Mouse (Mus musculus) A20 (cell line): ENCODE measurements at regions not wholly inside any gene's neighbourhood (a gene's known extent, or its start where the extent isn't known, plus 50 kb on each side); places are given as distances from the start of the nearest gene placed in this dataset.

Source experiments
- DNase-seq: peaks from one replicate; pipeline ENCODE4 v3.0.0-alpha.2; 2011; ENCODE audit warnings: low read depth, low spot score

DNA sequence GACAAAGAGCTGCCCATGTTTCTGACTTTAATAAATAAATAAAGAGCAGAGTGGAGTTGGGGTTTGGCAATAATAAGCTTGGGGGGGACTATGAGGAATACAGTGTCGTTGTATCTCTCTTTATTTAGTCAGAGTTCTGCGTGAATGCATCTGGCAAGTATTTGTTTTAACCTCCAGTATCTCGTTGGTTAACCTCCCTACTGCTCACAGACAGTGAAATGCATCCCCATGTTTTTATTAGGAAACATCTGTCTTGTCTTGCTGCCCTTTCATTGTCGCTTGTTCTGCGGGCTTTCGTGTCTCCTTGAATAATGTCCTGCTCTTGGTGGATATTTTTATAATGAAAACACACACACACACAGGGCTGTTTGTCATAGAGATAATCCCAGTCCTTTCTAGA is 118.8 kb upstream of the Ccdc54 start:
- no peak for DNase-seq

DNA sequence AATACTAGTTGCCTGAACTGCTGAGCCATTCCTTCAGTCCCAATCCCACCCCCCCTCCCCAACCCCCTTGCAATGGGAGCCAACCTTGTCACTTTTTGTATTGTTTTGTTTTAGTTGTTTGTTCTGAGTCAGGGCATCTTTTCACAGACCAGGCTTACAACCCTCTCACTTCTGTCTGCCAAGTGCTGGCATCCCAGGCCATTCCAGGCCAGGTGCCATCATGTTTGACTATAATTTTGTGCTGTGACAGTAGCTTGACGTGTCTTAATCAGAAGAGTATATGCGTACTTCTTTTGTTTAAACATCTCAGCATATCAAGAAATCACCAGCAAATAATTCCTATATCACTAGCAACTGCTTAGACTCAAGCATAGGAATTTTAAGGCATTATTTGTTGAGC is 117.0 kb upstream of the Ccdc54 start:
- no peak for DNase-seq

DNA sequence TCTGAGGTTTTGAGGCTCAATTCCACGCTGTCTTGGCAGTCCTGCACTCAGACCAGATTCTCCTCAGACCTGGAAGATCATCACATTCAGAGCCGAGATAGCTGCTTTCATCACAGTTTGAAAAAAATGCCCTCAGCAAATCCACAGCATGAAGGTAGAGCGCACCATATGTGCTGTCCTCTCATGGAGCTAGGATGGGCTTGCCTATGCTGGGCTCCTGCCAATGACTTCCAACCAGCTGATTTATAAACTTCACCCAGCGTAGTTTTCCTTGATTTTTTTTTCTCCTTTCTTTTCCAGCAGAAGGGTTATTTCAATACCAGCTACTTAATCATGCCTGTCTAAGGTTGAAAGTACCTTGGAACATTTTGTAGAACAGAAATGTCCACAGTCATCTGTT is 115.0 kb upstream of the Ccdc54 start:
- DNase-seq, result no peak

DNA sequence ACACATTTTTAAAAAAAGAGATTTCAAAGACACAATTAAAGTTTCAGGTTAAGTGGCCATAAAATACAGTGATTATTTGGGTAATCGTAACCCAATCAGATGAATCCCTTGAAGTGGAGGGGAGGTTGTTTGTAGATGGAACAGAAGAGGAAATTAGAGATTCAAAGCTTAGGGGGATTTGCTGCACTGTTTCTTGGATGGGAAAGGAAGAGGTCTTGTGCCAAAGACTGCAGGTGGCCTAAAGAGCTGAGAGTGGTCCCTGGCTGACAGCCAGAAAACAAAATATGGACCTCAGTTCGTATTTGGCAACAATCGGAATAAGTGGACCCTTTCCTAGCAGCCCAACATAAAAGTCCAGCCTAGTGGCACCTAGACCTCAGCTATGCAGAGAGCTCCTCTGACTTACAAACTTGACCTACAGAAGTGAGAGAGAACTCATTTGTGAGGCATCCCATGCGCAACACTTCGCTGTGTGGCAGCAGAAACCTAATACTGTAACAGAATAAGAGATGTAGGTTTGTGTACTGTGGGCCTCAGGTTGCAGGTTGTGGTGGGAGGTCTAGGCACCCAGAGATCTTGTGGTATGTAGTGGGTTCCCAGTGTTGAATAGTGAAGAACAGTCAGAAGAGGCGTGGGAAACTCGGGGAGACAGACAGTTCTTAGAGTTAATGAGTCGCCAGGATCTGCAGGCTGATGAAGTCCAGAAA is 110.0 kb upstream of the Ccdc54 start:
- DNase-seq, result no peak

DNA sequence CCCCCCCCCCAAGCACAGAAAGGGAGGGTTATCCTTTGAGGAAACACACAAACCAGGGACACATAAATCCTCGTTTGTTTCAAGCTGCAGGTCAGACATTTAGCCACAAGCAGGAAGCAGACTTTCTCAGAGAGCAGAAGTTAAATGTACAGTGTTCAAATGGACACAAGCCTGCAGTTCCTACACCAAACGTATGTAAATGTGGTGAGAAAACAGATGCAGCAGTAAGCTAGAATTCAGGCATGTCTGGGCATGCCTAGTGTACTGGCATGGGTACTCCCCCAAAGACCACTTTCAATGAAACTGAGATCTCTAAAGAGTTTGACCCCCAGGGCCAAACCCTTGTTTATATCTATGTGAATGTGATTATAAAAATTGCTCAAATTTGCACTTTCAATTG is 109.2 kb upstream of the Ccdc54 start:
- peak; percentile 27 for DNase-seq

DNA sequence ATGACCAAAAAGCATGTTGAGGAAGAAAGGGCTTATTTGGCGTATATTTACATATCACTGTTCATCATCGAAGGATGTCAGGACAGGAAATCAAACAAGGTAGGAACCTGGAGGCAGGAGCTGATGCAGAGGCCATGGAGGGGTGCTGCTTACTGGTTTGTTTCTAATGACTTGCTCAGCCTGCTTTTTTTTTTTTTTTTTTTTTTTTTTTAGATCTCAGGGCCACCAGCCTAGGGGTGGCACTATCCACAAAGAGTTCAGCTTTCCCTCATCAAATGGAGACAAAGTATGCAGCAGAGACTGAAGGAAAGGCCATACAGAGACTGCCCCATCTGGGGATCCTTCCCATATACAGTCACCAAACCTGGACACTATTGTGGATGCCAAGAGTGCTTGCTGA is 106.8 kb upstream of the Ccdc54 start:
- no peak for DNase-seq

DNA sequence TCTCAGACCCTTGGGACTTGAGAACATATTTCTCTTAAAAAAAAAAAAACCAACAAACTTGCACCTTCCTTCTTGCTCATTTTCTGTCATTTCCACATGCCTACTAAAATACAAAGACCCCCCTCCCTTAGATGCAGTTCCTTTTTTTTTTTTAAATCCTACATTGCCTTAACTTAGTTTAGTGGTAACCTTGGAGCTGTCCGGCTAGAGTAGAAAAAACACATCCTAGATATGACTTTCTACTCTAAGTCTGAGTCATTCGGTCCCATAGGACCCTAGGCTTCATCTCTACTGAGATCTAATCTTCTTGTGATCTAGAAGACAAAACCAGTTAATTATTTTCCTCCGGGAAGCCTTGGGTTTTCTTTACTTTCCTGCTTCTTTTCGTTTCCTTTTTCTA is 105.1 kb upstream of the Ccdc54 start:
- DNase-seq, result no peak

DNA sequence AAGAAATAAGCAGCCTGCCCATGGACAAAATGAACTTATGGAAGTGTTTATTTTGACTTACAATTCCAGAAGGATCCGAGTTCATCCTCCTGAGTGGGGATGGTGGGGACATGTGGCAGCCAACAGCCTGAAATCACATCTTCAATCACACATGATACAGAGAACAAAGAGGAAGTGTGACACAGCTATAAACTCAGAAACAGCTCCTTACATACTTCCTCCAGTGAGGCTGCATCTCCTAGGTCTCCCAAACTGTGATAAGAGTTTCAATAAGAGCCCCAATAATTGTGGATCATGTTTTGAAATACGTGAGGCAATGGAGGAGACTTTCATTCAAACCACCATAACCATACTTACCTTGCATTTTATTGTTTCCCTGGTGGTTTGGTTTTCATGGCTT is 103.1 kb upstream of the Ccdc54 start:
- no peak for DNase-seq

DNA sequence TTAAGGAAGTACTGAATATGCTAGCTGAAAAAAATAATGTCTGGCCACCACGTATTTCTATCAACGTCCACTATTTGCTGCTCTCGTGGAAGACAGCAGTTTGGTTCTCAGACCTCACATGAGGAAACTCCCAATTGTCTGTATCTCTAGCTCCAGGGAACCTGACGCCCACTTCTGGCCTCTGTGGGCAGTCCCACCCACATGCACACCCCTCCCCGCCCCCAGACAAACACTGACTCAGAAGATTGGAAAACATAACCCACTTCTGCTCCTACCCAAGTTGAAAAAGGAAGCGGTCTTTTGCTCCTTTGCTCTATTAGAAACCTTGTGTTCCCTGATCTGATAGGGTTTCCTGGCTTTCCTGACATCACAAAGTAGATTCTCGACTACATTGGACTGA is 99.9 kb upstream of the Ccdc54 start:
- no peak for DNase-seq

DNA sequence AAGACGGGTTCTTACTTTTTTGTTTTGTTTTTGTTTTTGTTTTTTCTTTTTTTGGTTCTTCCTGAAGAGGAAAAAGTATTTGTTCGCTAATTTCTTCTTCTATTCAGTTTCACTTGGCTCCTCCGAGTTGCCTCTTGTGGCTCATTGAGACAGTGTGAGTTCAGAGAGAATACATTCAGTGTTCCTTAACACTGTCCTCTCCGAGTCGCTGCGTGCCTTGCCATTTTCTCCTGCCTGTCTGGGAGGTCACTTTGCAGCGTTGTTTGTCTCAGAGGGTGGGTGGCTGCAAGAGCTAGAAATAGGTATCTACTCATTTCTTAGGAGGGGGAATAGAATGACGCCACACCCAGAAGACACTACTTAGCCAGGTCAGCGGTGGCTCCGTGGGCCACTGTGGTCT is 98.6 kb upstream of the Ccdc54 start:
- no peak for DNase-seq

DNA sequence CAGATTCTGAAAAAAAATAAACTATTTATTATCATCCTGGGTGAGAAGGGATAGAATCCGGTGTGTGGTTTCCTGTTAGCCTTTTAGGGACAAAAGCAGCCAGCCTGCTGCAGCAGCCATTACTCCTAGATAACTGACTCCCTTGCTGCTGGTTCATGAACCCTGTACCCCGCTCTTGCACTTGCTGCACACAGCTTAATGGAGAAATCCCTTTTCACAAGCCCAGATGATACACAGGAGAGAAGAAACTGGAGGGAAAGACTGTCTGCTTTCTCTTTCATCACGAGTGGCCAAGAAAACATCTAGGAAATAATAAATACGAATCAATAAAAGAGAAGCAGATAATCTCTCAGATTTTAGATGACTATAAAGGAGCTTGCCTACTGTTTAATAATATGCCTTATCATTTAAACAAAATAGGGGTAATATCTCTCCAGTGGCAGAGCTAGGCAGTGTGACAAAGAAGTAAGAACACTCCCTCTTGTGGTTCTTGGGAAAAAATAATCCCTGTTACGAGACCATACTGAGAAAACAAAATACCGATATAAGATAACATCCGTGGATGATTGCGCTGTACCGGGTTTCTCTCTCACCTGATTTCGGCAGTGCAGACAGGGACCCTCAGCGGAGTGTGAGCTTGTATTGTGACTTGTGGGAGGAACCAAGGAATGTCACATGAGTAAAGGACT is 98.0 kb upstream of the Ccdc54 start:
- DNase-seq, result no peak

DNA sequence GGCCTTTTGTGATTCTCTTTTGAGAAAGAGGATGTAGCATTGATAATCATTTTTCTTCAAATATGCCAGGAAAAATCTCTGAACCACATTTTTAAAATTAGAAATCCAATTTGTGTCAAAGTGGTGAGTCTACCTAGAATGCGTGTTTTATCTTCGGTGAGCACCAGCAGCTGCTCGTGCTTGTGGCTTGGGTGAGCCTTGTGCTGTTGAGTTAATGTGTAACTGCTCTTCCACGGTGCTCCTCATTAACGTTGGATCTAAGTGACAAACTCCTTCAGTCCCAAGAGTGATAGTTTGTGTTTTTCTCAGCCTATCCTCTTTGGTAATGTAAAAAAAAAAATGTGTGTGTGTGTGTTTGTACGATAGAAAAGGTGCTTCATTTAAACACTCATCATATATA is 88.7 kb upstream of the Ccdc54 start:
- DNase-seq, result no peak

DNA sequence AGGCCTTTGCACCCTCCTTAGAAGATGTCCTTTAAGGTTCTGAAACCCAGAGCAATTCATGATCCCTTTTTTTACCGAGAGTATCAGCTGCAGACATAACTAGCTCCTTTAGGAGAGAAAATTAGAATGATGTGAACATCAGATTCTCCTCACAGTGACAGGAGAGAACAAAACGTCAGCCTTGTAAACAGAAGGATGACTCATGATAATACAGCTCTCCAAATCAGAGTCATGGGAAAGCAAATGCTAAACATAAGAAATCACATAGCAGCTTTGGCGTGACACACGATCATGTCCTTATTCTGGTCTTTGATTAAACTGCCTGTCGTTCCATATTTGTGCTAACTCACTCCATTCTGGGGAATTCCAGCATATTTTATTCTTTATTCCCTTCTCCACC is 82.4 kb upstream of the Ccdc54 start:
- no peak for DNase-seq

DNA sequence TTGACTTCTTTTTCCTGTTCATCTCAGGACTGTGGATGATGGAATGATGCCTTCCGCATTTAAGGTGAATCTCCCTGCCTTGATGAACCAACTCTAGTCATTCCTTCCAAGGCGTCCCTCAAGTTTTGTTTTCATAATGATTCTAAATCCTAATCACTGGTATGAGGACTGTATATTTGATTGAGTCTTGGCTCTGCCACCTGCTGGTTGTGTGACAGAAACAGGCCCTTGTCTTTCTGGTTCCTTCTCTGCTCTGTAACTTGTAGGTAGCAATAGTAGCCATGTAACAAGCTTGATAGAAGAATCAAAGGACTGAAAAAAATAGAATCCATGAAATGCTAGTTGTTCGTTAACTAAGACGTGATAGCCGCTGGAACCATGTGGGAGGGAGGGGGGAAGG is 81.8 kb upstream of the Ccdc54 start:
- no peak for DNase-seq

DNA sequence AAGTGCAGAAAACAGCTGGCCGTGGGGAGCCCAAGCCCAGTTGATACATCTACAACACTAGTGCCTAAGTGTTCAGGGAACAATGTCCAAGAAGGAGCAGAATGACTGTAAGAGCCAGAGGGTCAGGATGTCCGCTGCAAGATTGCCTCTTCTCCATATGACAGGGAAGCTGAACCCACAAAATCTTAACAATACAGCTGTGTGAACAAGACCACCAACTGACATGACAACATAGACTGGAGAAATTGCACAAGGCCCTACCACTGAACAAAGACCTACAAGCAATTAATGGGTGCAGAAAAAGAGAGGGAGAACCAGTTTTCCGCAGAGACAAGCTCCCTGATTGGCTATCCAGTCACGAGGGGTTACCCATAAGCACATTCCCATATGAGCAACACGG is 80.2 kb upstream of the Ccdc54 start:
- DNase-seq, result no peak

DNA sequence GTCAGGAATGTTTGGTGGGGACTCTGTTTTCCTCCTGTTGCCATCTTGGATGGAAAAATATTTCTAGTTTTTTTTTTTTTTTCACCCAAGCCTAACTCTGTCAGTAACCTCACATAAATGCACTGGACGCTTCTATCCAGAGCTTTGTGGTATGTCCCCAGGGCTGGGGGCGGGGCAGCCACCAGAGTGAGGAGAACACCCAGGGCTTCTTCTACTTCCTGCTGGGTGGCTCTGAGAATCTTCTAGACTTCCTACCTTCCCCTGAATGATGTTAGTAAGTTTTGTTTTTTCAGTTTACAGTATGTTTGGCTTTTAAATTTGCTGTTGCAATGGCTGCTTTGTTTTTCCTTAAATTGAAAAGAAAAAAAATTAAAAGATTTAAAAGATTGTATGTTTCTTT is 73.3 kb upstream of the Ccdc54 start:
- DNase-seq, result peak; percentile 9
